Mouse (Mus musculus) stomach, postnatal 0 days (tissue): ENCODE results near the gene Senp1.

Experiments used
- CTCF ChIP-seq: IDR thresholded peaks from 2 replicates; pipeline ENCODE4 v1.5.1; 2016; ENCODE audit warnings: antibody characterized with exemption, low read depth, mild to moderate bottlenecking, moderate library complexity
- EP300 ChIP-seq: optimal IDR thresholded peaks from 2 replicates; pipeline ENCODE3; 2016; ENCODE audit warnings: antibody characterized with exemption

- TF ChIP-seq CTCF (no peak), EP300 (peak; percentile 40)
Observed at GRCm38 (mm10) chr15:98091841-98092240, 1.7 kb downstream of the Senp1 start.
